Mouse (Mus musculus): Measurements from ENCODE around the gene Prpf31.

Gene Prpf31

DNA sequence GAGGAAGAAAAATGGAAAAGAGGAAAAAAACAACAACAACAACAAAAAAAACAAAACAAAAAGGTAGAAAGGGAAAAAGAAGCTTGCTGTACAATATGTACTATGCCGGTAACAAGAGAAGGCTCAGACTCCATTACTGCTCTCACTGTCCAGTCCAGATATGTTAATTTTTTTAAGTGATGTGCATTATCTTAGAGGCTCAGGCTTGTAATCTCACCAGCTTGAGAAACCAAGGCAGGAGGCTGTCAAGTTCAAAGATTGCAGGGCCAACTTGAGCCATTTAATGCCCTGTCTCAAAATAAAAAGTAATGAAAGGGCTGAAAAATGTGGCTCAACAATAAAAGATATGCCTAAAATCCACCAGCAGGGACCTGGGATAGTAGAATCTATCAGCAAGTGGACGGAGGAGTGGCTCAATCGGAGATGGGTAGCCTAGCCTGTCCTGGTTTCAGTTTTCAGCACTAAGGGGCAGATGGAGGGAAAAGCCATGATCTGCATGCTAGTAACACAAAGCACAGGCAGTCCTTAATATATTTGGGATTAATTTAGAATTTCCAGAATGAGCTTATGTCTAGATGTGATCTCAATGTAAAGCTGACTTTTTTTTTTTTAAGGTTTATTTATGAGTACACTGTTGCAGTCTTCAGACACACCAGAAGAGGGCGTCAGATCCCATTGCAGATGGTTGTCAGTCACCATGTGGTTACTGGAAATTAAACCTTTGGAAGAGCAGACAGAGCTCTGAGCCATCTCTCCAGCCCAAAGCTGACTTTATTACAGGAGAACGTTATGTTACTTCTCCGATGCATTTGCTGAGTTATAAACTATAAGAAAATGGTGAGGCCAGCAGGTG, 13.2 kb upstream of the Prpf31 start:
- in situ Hi-C loops (cut with MboI; ENCODE audit: low pct_unique_long_range_greater_than_20kb in 1 of 2, low sequenced_read_pairs in 2 of 2, unreplicated experiment in 1 of 2) = no loop called here

DNA sequence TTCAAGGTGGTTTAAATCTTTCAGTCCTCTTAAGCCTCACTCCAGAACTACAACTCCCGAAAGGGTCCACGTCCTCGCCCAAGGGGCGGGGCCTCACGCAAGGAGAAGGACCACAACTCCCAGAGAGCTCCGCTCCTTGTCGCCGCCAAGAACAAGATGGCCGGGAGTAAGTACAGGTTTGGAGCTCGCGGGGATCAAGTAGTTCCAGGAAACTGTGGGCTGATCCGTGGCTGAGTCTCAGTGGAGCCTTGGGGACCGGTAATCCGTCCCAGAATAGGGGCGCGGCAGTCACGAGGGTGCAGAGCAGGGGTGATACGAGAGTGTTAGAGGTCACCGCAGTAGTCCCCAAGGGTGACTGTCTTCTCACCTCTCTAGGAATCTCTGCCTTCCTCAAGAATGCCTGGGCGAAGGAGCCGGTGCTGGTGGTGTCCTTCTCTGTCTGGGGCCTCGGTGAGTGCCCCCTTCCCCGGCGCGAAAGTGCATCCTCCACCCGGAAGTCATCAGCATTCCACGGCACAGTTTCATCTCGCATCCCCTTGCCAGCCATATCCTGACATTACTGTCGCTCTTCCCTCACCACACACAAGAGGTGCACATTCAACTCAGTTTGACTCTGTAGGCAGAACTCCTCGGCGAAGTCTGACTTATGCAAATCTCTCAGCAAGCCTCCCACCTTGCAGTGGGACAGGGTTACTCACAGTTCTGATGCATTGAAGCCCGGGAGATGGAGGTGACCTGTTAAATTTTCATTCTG, 12.4 kb upstream of the Prpf31 start, which contains the start of gene Ndufa3:
TSS of gene Ndufa3 (plus strand) at position 132 of the 754 bp plus-strand sequence.
- in situ Hi-C loops (cut with MboI; ENCODE audit: low pct_unique_long_range_greater_than_20kb in 1 of 2, low sequenced_read_pairs in 2 of 2, unreplicated experiment in 1 of 2) = no loop called here

DNA sequence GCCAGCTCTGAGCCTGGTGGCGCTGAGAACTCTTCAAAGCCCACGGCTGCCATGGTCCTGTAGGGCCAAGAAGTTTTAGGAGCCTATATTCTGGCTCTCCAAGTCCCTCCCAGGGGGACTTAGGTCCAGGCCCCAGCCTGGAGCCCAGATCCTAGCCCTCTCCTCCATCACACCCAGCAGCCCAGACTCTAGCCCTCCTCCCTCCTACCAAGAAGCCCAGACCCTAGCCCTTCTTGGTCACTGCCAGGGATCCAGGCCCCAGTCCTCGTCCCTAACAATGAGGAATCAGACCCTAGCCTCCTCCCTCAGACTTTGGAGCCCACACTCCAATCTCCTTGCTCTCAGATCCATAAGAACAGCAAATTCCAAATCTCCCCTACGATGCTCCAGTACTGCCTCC, 755 bp upstream of the Prpf31 start:
- in situ Hi-C loops (cut with MboI; ENCODE audit: low pct_unique_long_range_greater_than_20kb in 1 of 2, low sequenced_read_pairs in 2 of 2, unreplicated experiment in 1 of 2) = loop anchor here in 1 of 2 experiments (5.0 to 10.0 kb wide), 2 partner anchors 33 to 856 kb away; no protein-coding TSS in a partner anchor

DNA sequence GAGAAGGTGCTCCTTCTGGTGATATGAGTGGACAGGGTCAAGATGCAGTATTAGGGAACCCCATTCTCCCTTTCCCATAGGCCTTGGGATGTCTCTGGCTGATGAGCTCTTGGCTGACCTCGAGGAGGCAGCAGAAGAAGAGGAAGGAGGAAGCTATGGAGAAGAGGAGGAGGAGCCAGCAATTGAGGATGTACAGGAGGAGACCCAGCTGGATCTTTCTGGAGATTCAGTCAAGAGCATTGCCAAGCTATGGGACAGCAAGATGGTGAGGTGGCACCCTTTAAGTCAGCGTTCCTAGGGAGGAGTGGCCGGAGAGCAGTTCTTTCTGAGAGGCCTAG, 662 bp downstream of the Prpf31 start:
- in situ Hi-C loops (cut with MboI; ENCODE audit: low pct_unique_long_range_greater_than_20kb in 1 of 2, low sequenced_read_pairs in 2 of 2, unreplicated experiment in 1 of 2) = no loop called here

DNA sequence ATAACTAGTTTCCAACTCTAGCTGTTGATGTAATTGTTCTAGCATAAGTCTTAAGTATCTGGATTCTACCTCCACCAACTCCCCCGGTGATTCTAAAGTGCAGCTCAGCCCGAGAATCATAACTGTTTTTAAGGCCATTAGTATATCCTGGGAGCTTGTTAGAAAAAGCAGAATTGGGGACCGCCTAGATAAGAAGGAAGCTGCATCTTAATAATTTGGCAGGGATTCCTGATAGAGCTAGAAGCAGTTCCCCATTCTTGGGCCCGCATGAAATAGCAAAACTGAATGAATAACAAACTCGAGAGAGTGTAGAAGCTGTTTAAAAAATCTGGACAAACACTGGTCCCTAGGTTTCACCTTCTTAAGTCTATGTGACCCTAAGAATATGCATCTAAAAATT, 13.6 kb downstream of the Prpf31 start:
- in situ Hi-C loops (cut with MboI; ENCODE audit: low pct_unique_long_range_greater_than_20kb in 1 of 2, low sequenced_read_pairs in 2 of 2, unreplicated experiment in 1 of 2) = no loop called here

DNA sequence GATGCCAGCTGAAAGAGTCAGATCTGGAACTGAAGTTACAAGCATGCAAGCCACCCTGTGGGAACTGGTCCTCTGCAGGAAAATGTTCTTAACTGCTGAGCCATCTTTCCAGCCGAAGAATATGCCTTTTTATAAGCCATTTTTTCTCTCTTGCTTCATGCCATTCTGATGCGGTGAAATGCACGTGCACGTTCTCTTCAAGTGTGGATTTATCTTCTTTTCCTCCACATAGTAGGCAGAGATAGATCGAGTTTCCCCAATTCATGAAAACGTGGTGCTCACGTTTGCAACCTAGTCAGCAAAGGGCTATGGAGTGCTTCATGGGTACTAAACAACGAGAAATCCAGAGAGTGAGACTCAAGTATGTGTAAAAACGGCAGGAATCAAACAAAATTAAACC, 14.1 kb downstream of the Prpf31 start:
- in situ Hi-C loops (cut with MboI; ENCODE audit: low pct_unique_long_range_greater_than_20kb in 1 of 2, low sequenced_read_pairs in 2 of 2, unreplicated experiment in 1 of 2) = no loop called here

DNA sequence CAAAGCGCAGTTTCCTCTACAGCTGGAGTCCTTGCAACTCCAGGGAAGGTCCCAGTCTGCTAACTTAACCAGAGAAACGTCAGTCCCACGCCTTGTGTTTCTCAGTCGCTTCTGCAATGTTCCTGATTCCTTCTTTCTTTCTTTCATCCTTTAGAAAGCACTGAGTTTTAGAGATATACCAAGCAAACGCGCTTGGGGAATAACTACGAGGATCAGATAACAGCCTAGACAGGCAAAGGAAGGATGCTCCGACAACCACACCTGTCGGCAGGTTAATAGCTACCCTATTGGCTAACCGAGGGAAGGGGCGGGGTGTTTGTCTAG, 14.5 kb downstream of the Prpf31 start:
- in situ Hi-C loops (cut with MboI; ENCODE audit: low pct_unique_long_range_greater_than_20kb in 1 of 2, low sequenced_read_pairs in 2 of 2, unreplicated experiment in 1 of 2) = no loop called here

DNA sequence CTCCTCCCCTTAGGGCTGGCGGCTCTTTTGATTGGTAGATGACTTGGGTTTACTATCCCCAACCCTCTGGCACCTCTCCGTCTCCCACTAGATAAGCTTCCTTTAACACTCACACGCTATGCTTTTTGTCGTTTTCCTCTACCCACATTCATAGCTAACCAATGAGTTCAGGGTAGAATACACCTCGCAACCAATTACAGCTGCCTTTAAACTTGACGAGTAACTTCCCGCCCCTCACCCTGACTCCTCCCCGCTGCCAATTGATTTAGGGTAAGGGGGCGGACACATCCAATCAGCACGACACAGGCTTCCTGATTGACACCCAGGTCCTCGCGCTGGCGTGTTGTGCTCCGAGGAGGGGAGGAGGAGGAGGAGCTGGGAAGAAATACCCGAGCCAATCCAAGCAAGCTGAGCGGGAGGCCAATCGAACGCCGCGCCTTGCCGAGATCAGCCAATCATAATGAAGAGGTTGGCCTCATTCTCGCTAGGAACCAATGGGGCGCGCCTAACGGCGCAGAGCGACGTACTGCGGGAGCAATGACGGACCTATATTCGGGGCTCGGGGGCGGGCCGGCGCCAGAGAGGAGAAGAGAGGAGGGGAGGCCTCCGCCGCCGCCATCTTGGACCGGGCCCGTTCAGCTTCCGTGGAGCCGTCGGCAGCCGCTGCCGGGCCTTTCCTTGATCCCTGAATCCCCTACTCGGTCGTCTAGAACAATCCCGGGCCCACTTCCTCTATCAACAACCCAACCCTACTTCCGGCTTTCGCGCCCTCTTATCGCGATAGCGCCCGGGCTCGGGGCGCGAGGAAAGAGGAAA, 15.1 kb downstream of the Prpf31 start, which contains the start of gene Cnot3:
TSS of gene Cnot3 (plus strand) at position 597 of the 816 bp plus-strand sequence.
- in situ Hi-C loops (cut with MboI; ENCODE audit: low pct_unique_long_range_greater_than_20kb in 1 of 2, low sequenced_read_pairs in 2 of 2, unreplicated experiment in 1 of 2) = no loop called here

DNA sequence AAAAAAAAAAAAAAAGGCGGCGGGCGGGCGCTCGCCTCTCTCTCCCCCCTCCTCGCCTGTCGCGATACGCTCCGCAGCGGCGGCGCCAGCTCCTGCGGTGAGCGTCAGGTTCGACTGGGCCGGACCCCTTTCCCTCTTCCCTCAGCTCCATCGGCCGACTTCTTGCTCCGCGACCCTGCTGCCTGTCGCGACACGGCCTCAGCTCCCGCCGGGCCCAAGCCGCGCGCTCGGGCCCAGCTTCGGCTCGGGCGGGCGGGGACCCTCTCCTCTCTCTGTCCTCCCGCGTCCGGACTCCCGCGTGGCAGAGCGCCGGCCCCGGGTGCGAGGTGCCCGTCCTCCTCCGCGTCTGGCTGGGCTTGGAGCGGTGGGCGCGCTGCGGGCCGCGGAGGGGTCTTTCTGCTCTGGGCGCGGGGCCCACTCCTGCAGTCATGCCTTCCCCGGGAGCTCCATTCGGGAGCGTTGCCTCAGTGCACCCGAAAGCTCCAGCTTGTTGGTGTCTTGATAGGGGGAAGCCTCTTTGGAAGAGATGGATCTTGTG, 15.8 kb downstream of the Prpf31 start:
- in situ Hi-C loops (cut with MboI; ENCODE audit: low pct_unique_long_range_greater_than_20kb in 1 of 2, low sequenced_read_pairs in 2 of 2, unreplicated experiment in 1 of 2) = no loop called here

DNA sequence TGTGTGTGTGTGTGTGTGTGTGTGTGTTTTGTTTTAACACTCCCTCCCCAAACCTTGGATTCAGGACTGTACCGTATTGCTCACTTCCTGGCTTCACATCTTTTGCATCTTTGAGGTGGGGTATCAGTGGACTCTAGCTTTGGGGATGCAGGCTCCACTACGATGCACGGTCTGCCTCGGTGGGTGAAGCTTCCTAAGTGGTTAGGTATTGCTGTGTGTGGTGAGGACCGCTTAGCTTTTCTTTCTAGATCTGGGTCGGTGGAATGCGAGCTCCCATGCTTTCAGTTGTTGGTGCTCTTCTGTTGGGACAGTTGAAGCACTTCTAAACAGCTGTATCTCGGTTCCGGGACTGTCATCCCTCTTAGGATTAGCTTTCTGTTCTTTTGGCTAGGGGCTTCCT, 16.4 kb downstream of the Prpf31 start:
- in situ Hi-C loops (cut with MboI; ENCODE audit: low pct_unique_long_range_greater_than_20kb in 1 of 2, low sequenced_read_pairs in 2 of 2, unreplicated experiment in 1 of 2) = no loop called here

DNA sequence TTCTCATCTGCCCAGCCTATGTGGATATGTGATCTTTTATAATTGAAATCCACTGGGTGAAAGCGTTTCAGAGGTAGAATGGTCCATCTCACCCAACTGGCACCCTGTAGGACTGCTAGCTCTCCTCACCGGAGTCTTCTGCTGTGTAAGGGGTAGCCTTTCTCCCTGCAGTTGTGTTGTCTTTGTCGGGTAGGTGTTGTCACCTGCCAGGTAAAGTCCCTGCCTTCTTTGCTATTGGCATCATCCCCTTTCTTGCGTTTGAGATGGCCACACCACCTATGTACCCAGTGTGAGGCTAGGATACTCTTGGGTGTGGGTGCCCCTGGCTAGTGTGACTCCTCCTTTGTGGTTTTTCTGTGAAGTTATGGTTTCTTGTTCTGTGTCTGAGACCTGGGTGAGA, 16.9 kb downstream of the Prpf31 start:
- in situ Hi-C loops (cut with MboI; ENCODE audit: low pct_unique_long_range_greater_than_20kb in 1 of 2, low sequenced_read_pairs in 2 of 2, unreplicated experiment in 1 of 2) = no loop called here

DNA sequence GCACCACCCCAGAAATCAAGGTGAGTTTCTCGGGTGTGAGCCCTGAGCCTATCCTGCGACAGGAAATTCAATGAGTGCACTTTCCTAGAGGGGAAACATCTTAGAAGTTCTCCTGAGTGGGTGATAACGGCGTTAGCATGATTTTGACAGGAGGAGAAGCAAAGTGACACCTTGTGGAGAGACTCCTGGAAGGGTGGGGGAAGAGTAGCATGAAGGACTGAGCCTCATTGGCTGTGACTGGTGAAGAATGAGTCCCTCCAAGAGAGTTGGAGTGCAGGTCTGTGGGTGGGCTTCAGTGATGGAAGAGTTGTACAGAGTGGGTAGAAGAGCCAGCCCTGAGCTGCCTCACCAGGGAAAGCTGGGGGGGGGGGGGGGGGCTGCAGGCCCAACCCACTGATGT, 27.2 kb downstream of the Prpf31 start:
- in situ Hi-C loops (cut with MboI; ENCODE audit: low pct_unique_long_range_greater_than_20kb in 1 of 2, low sequenced_read_pairs in 2 of 2, unreplicated experiment in 1 of 2) = no loop called here

DNA sequence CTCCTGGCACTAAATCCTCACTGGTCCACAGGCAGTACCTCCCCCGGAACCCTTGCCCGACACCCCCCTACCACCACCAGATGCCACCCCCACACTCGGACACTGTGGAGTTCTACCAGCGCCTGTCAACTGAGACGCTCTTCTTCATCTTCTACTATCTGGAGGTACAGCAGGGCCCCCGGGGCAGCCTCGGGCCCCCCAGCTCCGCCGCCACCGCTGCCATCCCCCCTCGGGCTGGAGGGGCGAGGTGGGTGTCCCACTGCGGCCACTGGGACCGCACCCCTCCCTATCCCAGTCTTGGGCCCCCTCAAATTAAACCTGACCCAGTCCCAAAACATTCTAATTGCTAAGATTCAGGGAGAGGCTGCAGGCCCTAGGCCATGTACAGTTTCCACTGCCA, 28.8 kb downstream of the Prpf31 start:
- in situ Hi-C loops (cut with MboI; ENCODE audit: low pct_unique_long_range_greater_than_20kb in 1 of 2, low sequenced_read_pairs in 2 of 2, unreplicated experiment in 1 of 2) = no loop called here

DNA sequence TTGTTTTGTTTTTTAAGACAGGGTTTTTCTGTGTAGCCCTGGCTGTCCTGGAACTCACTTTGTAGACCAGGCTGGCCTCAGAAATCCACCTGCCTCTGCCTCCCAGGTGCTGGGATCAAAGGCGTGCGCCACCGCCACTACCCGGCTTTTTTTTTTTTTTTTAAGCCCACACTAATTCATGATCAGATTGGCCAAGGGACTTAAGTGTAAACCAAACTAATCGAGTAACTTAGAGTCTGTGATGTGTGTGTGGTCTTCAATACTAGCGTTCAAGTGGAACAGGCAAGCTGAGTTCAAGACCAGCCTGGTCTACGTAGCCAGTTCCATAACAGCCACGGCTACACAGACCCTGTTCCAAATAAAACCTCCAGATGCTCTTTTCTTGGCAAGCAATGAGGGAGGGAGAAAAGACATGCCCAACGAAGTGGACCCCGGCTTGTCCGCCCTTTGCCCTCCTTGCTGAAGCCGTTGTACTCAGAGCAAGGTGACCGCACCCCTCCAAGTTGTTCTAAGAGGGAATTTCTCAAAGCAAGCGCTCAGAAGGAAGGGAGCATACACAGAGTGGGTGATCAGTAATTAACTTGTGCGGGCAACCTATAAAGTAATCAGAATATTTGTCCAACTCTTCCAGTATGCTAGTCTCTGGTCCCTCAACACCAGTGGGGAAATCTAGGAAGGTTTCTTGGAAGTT, 34.9 kb downstream of the Prpf31 start:
- in situ Hi-C loops (cut with MboI; ENCODE audit: low pct_unique_long_range_greater_than_20kb in 1 of 2, low sequenced_read_pairs in 2 of 2, unreplicated experiment in 1 of 2) = loop anchor here in 1 of 2 experiments (5.0 kb wide), 1 partner anchor 37 kb away; the partner anchor contains the start of genes Prpf31 and Tfpt

DNA sequence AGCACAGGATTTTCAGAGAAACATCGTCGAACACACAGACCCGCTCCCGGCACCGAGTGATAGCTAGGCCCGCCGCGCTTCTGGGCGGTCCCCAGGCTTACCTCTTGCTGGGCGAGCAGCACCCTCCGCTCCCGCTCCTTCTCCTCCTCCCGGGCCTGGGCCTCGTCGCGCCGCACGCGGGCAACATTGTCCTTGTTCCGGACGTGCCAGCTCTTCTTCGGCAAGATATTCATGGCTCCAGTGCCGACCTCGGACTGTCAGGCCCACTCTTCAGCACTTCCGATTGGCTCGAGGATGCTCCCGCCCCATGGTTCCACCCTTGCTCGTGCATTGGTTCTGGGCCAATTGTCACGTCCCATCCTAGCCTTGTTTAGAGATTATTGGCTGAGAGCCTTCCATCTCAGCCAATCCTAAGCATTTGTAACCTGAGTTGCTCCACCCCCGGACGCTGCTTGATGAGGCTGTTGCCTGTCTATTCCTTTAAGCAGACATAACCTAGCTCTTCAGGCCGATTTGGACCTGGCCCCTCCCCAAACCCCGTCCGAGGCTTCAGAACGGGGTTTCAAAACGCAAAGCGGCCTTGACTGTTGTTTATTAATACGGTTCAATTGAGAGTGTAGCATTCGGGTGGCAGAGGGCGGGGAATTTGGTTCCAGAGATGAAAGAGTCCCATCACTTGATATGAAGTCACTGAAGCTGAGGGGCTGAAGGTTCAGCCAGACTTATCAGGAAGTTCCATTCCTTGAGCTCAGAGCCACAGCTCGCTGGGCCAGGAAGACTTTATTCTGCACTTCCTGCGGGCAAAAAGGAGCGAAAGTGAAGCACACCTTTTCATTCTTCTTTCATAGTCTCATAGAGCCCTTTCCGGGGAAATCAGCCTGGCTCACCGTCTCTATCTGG, 35.7 kb downstream of the Prpf31 start, which contains the start of gene Leng1:
TSS of gene Leng1 (minus strand) at position 626 of the 900 bp plus-strand sequence.
- in situ Hi-C loops (cut with MboI; ENCODE audit: low pct_unique_long_range_greater_than_20kb in 1 of 2, low sequenced_read_pairs in 2 of 2, unreplicated experiment in 1 of 2) = no loop called here

DNA sequence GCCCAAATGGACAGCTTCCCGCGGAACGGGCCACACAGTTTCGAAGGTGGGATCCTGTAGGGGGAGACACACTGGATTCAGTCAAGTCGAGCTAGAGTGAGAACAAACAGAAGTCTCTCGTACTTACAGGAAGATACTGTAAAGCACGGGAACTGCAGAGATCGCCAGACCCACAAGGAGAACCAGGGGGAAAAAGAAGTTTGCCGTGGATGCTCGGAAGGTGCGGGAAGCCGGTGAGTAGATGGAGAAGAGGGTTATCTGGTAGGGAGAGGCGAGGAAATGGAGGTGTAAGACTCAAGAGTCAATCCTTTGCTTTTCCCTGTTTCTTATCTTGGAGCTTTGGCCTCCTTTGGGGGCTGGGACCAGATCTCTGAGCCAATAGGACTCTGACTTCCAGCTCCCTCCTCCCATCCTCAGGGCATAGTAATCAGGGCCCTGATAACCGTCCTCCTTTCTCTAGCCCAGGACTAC, 37.2 kb downstream of the Prpf31 start:
- in situ Hi-C loops (cut with MboI; ENCODE audit: low pct_unique_long_range_greater_than_20kb in 1 of 2, low sequenced_read_pairs in 2 of 2, unreplicated experiment in 1 of 2) = no loop called here

Measured in mouse embryonic stem cell (cell line).